Mouse (Mus musculus): ENCODE data around the gene Scube1.

Scube1 gene

DNA sequence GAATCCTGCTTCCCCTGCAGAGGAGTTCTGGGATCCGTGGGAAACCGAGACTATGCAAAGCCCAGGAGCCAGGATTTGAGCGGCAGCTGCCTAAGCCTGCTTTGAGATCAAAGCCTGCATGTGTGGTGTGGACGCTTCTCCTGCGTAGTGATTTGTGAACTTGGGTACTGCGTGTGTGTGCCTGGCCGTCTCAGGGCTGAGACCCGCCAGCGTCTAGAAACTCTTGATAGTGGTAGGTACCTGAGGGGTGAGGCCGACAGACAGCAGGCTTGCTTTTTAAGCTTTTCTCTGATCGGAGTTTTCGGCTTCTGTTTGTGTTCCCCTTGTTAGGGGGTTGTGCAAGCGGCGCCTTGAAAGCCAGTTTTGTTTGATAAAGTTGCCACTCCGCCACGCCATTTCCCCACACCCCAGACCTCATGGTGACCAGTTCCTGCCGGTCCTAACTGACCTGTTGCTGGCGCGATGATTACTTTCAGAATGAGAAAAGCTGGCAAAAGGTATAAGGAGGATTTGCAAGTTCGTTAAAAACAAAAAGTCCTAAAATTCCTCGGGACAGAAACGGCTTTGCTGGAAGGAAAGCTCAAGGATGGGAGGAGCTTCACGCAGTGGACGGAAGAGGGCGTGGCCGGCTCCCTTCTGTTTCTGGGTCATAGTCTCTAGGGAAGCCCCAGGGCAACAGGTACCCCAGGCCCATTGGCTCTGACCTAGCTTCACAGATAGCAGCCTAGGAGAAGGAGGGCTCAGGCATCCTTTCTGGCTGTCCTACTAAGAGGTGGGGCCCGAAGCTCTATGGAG, 160.8 kb downstream of the Scube1 start:
- no peak for DNase-seq

GRCm38 (mm10) chr15:83563327-83563856, 161.4 kb downstream of the Scube1 start, which contains the start of the genes Tspo and Mcat:
Gene Tspo, plus strand, starts transcription at chr15:83563592.
Gene Mcat, minus strand, starts transcription at chr15:83563787.
- DNase-seq: no peak

DNA sequence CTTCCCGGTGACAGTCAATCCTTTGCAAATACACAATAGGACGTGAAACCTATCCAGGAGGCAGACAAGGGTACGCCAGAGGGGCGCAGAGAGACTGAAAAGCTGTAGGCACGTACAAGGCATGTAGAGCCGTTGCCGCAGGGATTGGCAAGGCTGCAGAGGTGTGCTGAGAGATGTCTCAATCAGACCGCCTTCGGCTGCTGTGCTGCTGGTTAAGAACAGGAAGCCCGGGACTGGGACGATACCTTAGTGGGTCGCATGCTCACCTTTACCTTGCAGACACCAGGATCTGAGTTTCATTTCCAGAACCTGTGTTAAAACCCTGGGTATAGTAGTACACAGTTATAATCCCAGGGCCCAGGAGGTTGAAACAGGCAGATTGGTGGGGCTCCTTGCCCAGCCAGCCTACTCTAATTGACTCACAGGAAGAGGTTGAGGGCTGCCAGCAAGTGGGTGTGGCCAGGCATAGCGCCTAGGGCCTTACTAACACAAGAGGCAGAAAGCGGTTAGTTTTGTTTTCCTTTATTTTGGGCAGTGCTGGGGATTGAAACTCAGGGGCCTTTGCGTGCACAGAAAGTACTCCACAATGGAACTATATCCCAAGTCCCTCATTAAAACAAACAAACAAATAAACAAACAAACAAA, 162.1 kb downstream of the Scube1 start:
- DNase-seq: no peak

GRCm38 (mm10) chr15:83560941-83561477, 163.8 kb downstream of the Scube1 start:
- no peak for DNase-seq

DNA sequence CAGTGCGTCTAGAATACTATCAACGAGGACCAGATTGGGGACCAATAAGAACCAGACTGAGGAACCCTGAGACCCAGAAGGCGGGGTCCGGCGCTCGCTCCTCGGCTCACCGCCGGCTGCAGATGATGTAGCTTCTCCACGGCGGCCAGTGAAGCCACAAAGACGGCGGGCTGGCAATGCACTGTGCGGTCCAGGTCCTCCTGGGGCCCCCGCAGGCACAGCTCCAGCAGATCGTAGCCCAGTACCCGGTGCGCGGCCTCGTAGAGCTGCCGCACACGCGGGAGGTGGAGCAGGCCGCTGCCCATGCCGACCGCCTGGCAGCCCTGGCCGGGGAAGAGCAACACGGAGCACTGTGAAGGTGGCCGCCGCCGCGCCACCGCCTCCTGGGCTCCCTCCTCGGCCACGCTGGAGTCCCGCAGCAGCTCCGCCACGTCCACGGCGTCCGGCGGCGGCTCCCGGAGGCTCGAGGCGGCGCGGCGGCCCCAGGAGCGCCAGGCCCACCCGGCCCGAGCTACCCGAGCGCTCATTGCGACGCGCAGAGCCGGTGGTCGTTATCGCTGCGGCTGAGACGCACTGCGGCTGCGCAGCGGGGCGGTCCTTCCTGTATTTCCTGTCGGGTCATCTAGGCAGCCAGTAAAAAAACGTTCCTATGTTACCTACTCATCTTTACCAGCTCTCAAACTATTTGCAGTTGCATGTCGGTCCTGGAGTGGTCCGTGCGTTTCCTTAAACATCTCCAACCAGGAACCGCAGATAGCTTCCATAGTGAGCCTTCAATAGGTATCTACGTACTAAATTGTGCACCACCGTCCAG, 169.5 kb downstream of the Scube1 start:
- DNase-seq: peak; percentile 86

Data from cerebellum, adult 9-10 months (tissue).